In genomic region chr17:28308297-28309195, GRCm38 (mm10) we compare ENCODE assay signal across 7 mouse cellular contexts. TPM values are rescaled to one million over a fixed set of nuclear protein-coding genes. Genes with fewer than 3 reads are reported as not detected.
DNase-seq lines count a peak whose midpoint lies in the region; ATAC-seq lines count a peak whose summit lies in the region.

No protein-coding gene starts in this region.

- peak; percentile 37 for ATAC-seq in inflammation-experienced regulatory T-cells, adult 6 months
- ATAC-seq in midbrain, embryonic 14.5 days (ENCODE audit: low FRiP score, low TSS enrichment) = no peak

- H3K9ac ChIP-seq in midbrain, embryonic 14.5 days (replicated peaks; ENCODE audit: low read length) = no peak overlapping the region

- no peaks in the 10 kb centered on the region for H3K9me3 ChIP-seq in midbrain, embryonic 14.5 days (ENCODE audit: control insufficient read depth, low read length)

- WGBS in midbrain, embryonic 14.5 days = 19% methylated on average over 18 of the region's 18 CpGs

- DNase-seq in adrenal gland, adult (ENCODE audit: inconsistent age in 2 of 2, low spot score in 1 of 2) = peak; percentile 86 to 96
- peak; percentile 96 to 98 for DNase-seq in cerebellum, postnatal 10 days
- peak; percentile 79 to 80 for DNase-seq in gastrocnemius, adult 8-10 months (ENCODE audit: low spot score in 2 of 2)
- peak; percentile 73 to 82 for DNase-seq in left cerebral cortex, postnatal 36 days (ENCODE audit: low spot score in 2 of 2)
- peak; percentile 95 for DNase-seq in midbrain, embryonic 14.5 days
- peak; percentile 85 to 92 for DNase-seq in spleen, postnatal 10 days (ENCODE audit: low spot score in 2 of 2)

- H3K27me3 ChIP-seq in midbrain, embryonic 14.5 days (ENCODE audit: control insufficient read depth, insufficient read depth, low read length) = no peaks in the 10 kb centered on the region

- no peaks in the 10 kb centered on the region for H3K36me3 ChIP-seq in midbrain, embryonic 14.5 days (ENCODE audit: control insufficient read depth, insufficient read depth, low read length)

- no peak overlapping the region for H3K4me2 ChIP-seq in midbrain, embryonic 14.5 days (ENCODE audit: low read length)

- H3K27ac ChIP-seq in midbrain, embryonic 14.5 days (replicated peaks; ENCODE audit: low read depth, low read length) = no peak overlapping the region

- intact Hi-C loops in left cerebral cortex, postnatal 36 days (cut with DNase I) = loop anchor here (1.0 kb wide), 1 partner anchor 82 kb away; no protein-coding TSS in a partner anchor

- H3K4me1 ChIP-seq in midbrain, embryonic 14.5 days (ENCODE audit: control insufficient read depth, insufficient read depth, low read length) = no peaks in the 10 kb centered on the region

- no peak overlapping the region for H3K4me3 ChIP-seq in midbrain, embryonic 14.5 days (replicated peaks; ENCODE audit: low read depth, low read length)

RNA-seq across cellular contexts. Expression of gene Fance, which starts 4.8 kb away (rescaled TPM):
- total RNA-seq in gastrocnemius, adult 8-10 months (2022) = 10 to 100 TPM in 1 of 4 experiments, 1 to 10 TPM in 3; 9.0 to 14.3 (median 9.3) TPM
- 1 to 10 TPM; 3.2 to 8.3 (median 6.6) TPM for polyA plus RNA-seq in inflammation-experienced regulatory T-cells, adult 6 months (2017; shearing (Covaris generic))
- 10 to 100 TPM; 21.6 to 29.5 TPM for total RNA-seq in left cerebral cortex, postnatal 36 days (2021)
- polyA plus RNA-seq in midbrain, embryonic 14.5 days (2014; fragmentation: Nextera tagmentation; extraction: Ambion mirVana) = 19.5 and 24.3 TPM in 2 replicates

RNA-seq across cellular contexts. Expression of gene Rpl10a, which starts 19.7 kb away (rescaled TPM):
- 100 to 1,000 TPM; 377 to 515 (median 422) TPM for total RNA-seq in gastrocnemius, adult 8-10 months (2022)
- 100 to 1,000 TPM; 514 to 941 (median 691) TPM for polyA plus RNA-seq in inflammation-experienced regulatory T-cells, adult 6 months (2017; shearing (Covaris generic))
- 100 to 1,000 TPM; 289 to 354 TPM for total RNA-seq in left cerebral cortex, postnatal 36 days (2021)
- 401 and 423 TPM in 2 replicates for polyA plus RNA-seq in midbrain, embryonic 14.5 days (2014; fragmentation: Nextera tagmentation; extraction: Ambion mirVana)

RNA-seq across cellular contexts. Expression of gene Tead3, which starts 42.1 kb away (rescaled TPM):
- total RNA-seq in gastrocnemius, adult 8-10 months (2022) = 1 to 10 TPM; 3.2 to 5.7 (median 4.5) TPM
- not detected for polyA plus RNA-seq in inflammation-experienced regulatory T-cells, adult 6 months (2017; shearing (Covaris generic))
- 1 to 10 TPM; 2.4 to 2.8 TPM for total RNA-seq in left cerebral cortex, postnatal 36 days (2021)
- polyA plus RNA-seq in midbrain, embryonic 14.5 days (2014; fragmentation: Nextera tagmentation; extraction: Ambion mirVana) = 0.78 and 1.7 TPM in 2 replicates

RNA-seq across cellular contexts. Expression of gene Tulp1, which starts 56.5 kb away (rescaled TPM):
- total RNA-seq in gastrocnemius, adult 8-10 months (2022) = not detected
- polyA plus RNA-seq in inflammation-experienced regulatory T-cells, adult 6 months (2017; shearing (Covaris generic)) = under 1 TPM in 2 of 3 experiments, not detected in 1; 0.24 to 0.39 TPM
- not detected for total RNA-seq in left cerebral cortex, postnatal 36 days (2021)
- 1.4 and 1.5 TPM in 2 replicates for polyA plus RNA-seq in midbrain, embryonic 14.5 days (2014; fragmentation: Nextera tagmentation; extraction: Ambion mirVana)
